Mouse (Mus musculus) left cerebral cortex, postnatal 14 days (tissue): ENCODE measurements at regions not wholly inside any gene's neighbourhood (a gene's known extent, or its start where the extent isn't known, plus 50 kb on each side); places are given as distances from the start of the nearest gene placed in this dataset.

Experiments used
- DNase-seq, 2 experiments: peaks; one replicate each; pipeline ENCODE4 v3.0.0; 2021 to 2022; ENCODE audit warnings: low spot score in 2 of 2, mixed read lengths in 1 of 2
- intact Hi-C: fragments of 180-260 bp; cut with DNase I; formaldehyde crosslinking; loops from one replicate; pipeline ENCODE4 v1.15.1; 2025

GRCm38 (mm10) chr6:74206527-74206926 lies 737.1 kb upstream of the 4931417E11Rik start:
- intact Hi-C loops: no loop called here
- DNase-seq: peak in 1 of 2 experiments; percentile 40

- DNase-seq: no peak
- intact Hi-C loops: no loop called here
Measured at GRCm38 (mm10) chr6:74204133-74204532, 734.7 kb upstream of the 4931417E11Rik start.
